Mouse (Mus musculus): ENCODE data around the gene Haus7. TPM values are rescaled to one million over a fixed set of nuclear protein-coding genes. Genes with fewer than 3 reads are reported as not detected.
"Not testable (repeated sequence)": the region's sequence is repeated elsewhere in the genome, so short reads cannot be mapped to it uniquely, and the experiment has no call there.

Haus7 gene
- polyA plus RNA-seq (2015; fragmentation: Nextera tagmentation; extraction: Ambion mirVana) = 68.4 and 70.7 TPM in 2 replicates

GRCm38 (mm10) chrX:73458877-73459392, at the start of gene Haus7:
TSS of gene Haus7 (minus strand) at chrX:73459044.
- H3K27ac ChIP-seq (ENCODE audit: low read depth, low read length) = peak within 1 kb of the TSS; percentile 48; the same call in 1 of the 2 replicates
- WGBS = 15% methylated on average over 26 of the region's 26 CpGs
- H3K36me3 ChIP-seq (ENCODE audit: control insufficient read depth, insufficient read depth, low read length) = no peaks in the 10 kb centered on the region
- peak within 1 kb of the TSS; percentile 62 for H3K9ac ChIP-seq (ENCODE audit: low read depth, low read length)
- peak within 1 kb of the TSS; percentile 61 for H3K4me2 ChIP-seq (ENCODE audit: low read length)
- H3K4me1 ChIP-seq (ENCODE audit: control insufficient read depth, insufficient read depth, low read depth, low read length) = no peaks in the 10 kb centered on the region; the same call in 1 of the 2 replicates
- H3K9me3 ChIP-seq (ENCODE audit: control insufficient read depth, low read length) = no peaks in the 10 kb centered on the region
- H3K27me3 ChIP-seq (replicated peaks; ENCODE audit: control insufficient read depth, insufficient read depth, low read length) = no peaks in the 10 kb centered on the region
- peak within 1 kb of the TSS; percentile 55 for H3K4me3 ChIP-seq (ENCODE audit: low read length)
- ATAC-seq = peak; percentile 100

GRCm38 (mm10) chrX:73506577-73506976, 47.7 kb upstream of the Haus7 start:
- no peaks in the 10 kb centered on the region for H3K4me1 ChIP-seq (ENCODE audit: control insufficient read depth, insufficient read depth, low read depth, low read length)
- ATAC-seq = no peak
- no peaks in the 10 kb centered on the region for H3K36me3 ChIP-seq (ENCODE audit: control insufficient read depth, insufficient read depth, low read length)
- H3K9ac ChIP-seq (ENCODE audit: low read depth, low read length) = no peak overlapping the region
- H3K4me2 ChIP-seq (ENCODE audit: low read length) = no peak overlapping the region
- peaks cover 3% of the 10 kb centered on the region; the same call in 1 of the 2 replicates for H3K27me3 ChIP-seq (replicated peaks; ENCODE audit: control insufficient read depth, insufficient read depth, low read length)
- no peak overlapping the region for H3K27ac ChIP-seq (ENCODE audit: low read depth, low read length)
- no peak overlapping the region for H3K4me3 ChIP-seq (ENCODE audit: low read length)
- no peaks in the 10 kb centered on the region for H3K9me3 ChIP-seq (ENCODE audit: control insufficient read depth, low read length)
- 76% methylated on average over 4 of the region's 4 CpGs for WGBS

- 80% methylated on average over 4 of the region's 5 CpGs for WGBS
- no peak for ATAC-seq
- H3K4me1 ChIP-seq (ENCODE audit: control insufficient read depth, insufficient read depth, low read depth, low read length) = no peaks in the 10 kb centered on the region
- peaks cover 3% of the 10 kb centered on the region; the same call in 1 of the 2 replicates for H3K27me3 ChIP-seq (replicated peaks; ENCODE audit: control insufficient read depth, insufficient read depth, low read length)
- no peaks in the 10 kb centered on the region for H3K9me3 ChIP-seq (ENCODE audit: control insufficient read depth, low read length)
- no peaks in the 10 kb centered on the region for H3K36me3 ChIP-seq (ENCODE audit: control insufficient read depth, insufficient read depth, low read length)
- no peak overlapping the region for H3K27ac ChIP-seq (ENCODE audit: low read depth, low read length)
- H3K4me3 ChIP-seq (ENCODE audit: low read length) = no peak overlapping the region
- H3K4me2 ChIP-seq (ENCODE audit: low read length) = no peak overlapping the region
- H3K9ac ChIP-seq (ENCODE audit: low read depth, low read length) = no peak overlapping the region
Observed at GRCm38 (mm10) chrX:73505130-73505735, 46.4 kb upstream of the Haus7 start.

- Histone ChIP-seq H3K27ac (ENCODE audit: low read depth, low read length) (no peak overlapping the region), H3K36me3 (ENCODE audit: control insufficient read depth, insufficient read depth, low read length) (no peaks in the 10 kb centered on the region), H3K27me3 (replicated peaks; ENCODE audit: control insufficient read depth, insufficient read depth, low read length) (no peaks in the 10 kb centered on the region), H3K4me2 (ENCODE audit: low read length) (no peak overlapping the region), H3K4me3 (ENCODE audit: low read length) (no peak overlapping the region), H3K9me3 (ENCODE audit: control insufficient read depth, low read length) (no peaks in the 10 kb centered on the region), H3K4me1 (ENCODE audit: control insufficient read depth, insufficient read depth, low read depth, low read length) (no peaks in the 10 kb centered on the region), H3K9ac (ENCODE audit: low read depth, low read length) (no peak overlapping the region)
- 84% methylated on average over 4 of the region's 4 CpGs for whole genome bisulfite sequencing
- no peak for ATAC-seq
Observed at GRCm38 (mm10) chrX:73496746-73497145, 37.9 kb upstream of the Haus7 start.

GRCm38 (mm10) chrX:73493567-73493966, 34.7 kb upstream of the Haus7 start:
- not testable (repeated sequence) for H3K9me3 ChIP-seq (ENCODE audit: control insufficient read depth, low read length); H3K4me3 ChIP-seq (ENCODE audit: low read length); H3K36me3 ChIP-seq (ENCODE audit: control insufficient read depth, insufficient read depth, low read length); H3K9ac ChIP-seq (ENCODE audit: low read depth, low read length); H3K27ac ChIP-seq (ENCODE audit: low read depth, low read length); H3K4me1 ChIP-seq (ENCODE audit: control insufficient read depth, insufficient read depth, low read depth, low read length); H3K4me2 ChIP-seq (ENCODE audit: low read length); H3K27me3 ChIP-seq (replicated peaks; ENCODE audit: control insufficient read depth, insufficient read depth, low read length)
- ATAC-seq = peak; percentile 74; the same call in 1 of the 2 replicates
- WGBS = 20% methylated on average over 2 of the region's 2 CpGs

GRCm38 (mm10) chrX:73490804-73491203, 32.0 kb upstream of the Haus7 start:
- Histone ChIP-seq H3K9ac (ENCODE audit: low read depth, low read length) (no peak overlapping the region), H3K4me2 (ENCODE audit: low read length) (no peak overlapping the region), H3K27ac (ENCODE audit: low read depth, low read length) (no peak overlapping the region), H3K9me3 (ENCODE audit: control insufficient read depth, low read length) (no peaks in the 10 kb centered on the region), H3K36me3 (ENCODE audit: control insufficient read depth, insufficient read depth, low read length) (no peaks in the 10 kb centered on the region), H3K27me3 (replicated peaks; ENCODE audit: control insufficient read depth, insufficient read depth, low read length) (no peaks in the 10 kb centered on the region), H3K4me1 (ENCODE audit: control insufficient read depth, insufficient read depth, low read depth, low read length) (no peaks in the 10 kb centered on the region), H3K4me3 (ENCODE audit: low read length) (no peak overlapping the region)
- WGBS = 81% methylated on average over 3 of the region's 3 CpGs
- no peak for ATAC-seq

- no peak for ATAC-seq
- Histone ChIP-seq H3K9me3 (ENCODE audit: control insufficient read depth, low read length) (no peaks in the 10 kb centered on the region), H3K9ac (ENCODE audit: low read depth, low read length) (no peak overlapping the region), H3K4me1 (ENCODE audit: control insufficient read depth, insufficient read depth, low read depth, low read length) (no peaks in the 10 kb centered on the region), H3K4me2 (ENCODE audit: low read length) (no peak overlapping the region), H3K4me3 (ENCODE audit: low read length) (no peak overlapping the region), H3K27ac (ENCODE audit: low read depth, low read length) (no peak overlapping the region), H3K36me3 (ENCODE audit: control insufficient read depth, insufficient read depth, low read length) (no peaks in the 10 kb centered on the region), H3K27me3 (replicated peaks; ENCODE audit: control insufficient read depth, insufficient read depth, low read length) (no peaks in the 10 kb centered on the region)
- WGBS = 72% methylated on average over 4 of the region's 4 CpGs
Observed at GRCm38 (mm10) chrX:73490186-73490585, 31.3 kb upstream of the Haus7 start.

- peak; percentile 54; the same call in 1 of the 2 replicates for ATAC-seq
- 71% methylated on average over 5 of the region's 5 CpGs for WGBS
- Histone ChIP-seq H3K27ac (ENCODE audit: low read depth, low read length) (no peak overlapping the region), H3K27me3 (replicated peaks; ENCODE audit: control insufficient read depth, insufficient read depth, low read length) (no peaks in the 10 kb centered on the region; the same call in 1 of the 2 replicates), H3K9ac (ENCODE audit: low read depth, low read length) (no peak overlapping the region), H3K4me3 (ENCODE audit: low read length) (no peak overlapping the region), H3K36me3 (ENCODE audit: control insufficient read depth, insufficient read depth, low read length) (no peaks in the 10 kb centered on the region), H3K4me1 (ENCODE audit: control insufficient read depth, insufficient read depth, low read depth, low read length) (no peaks in the 10 kb centered on the region), H3K4me2 (ENCODE audit: low read length) (no peak overlapping the region), H3K9me3 (ENCODE audit: control insufficient read depth, low read length) (no peaks in the 10 kb centered on the region)
Observed at GRCm38 (mm10) chrX:73486920-73487319, 28.1 kb upstream of the Haus7 start.

- Histone ChIP-seq H3K9ac (ENCODE audit: low read depth, low read length) (no peak overlapping the region), H3K4me3 (ENCODE audit: low read length) (no peak overlapping the region), H3K27ac (ENCODE audit: low read depth, low read length) (no peak overlapping the region), H3K36me3 (ENCODE audit: control insufficient read depth, insufficient read depth, low read length) (no peaks in the 10 kb centered on the region), H3K9me3 (ENCODE audit: control insufficient read depth, low read length) (no peaks in the 10 kb centered on the region), H3K27me3 (replicated peaks; ENCODE audit: control insufficient read depth, insufficient read depth, low read length) (no peaks in the 10 kb centered on the region; the same call in 1 of the 2 replicates), H3K4me1 (ENCODE audit: control insufficient read depth, insufficient read depth, low read depth, low read length) (no peaks in the 10 kb centered on the region), H3K4me2 (ENCODE audit: low read length) (no peak overlapping the region)
- no peak for ATAC-seq
- WGBS = 89% methylated on average over 4 of the region's 4 CpGs
Observed at GRCm38 (mm10) chrX:73484870-73485269, 26.0 kb upstream of the Haus7 start.

Measured in hindbrain, embryonic 16.5 days (tissue).